Mouse (Mus musculus) CH12.LX (cell line): ENCODE results near the gene Zfp593. TPM values are rescaled to one million over a fixed set of nuclear protein-coding genes. Genes with fewer than 3 reads are reported as not detected.

Experiments
- DNase-seq: peaks from one replicate; pipeline ENCODE4 v3.0.0-alpha.2; 2013; ENCODE audit errors: extremely low read depth
- H3K27ac ChIP-seq: 2 replicates; pipeline ENCODE4 v1.5.1; 2012; ENCODE audit warnings: low read depth, mild to moderate bottlenecking, control low read depth, moderate library complexity; ENCODE audit not compliant: insufficient read depth
- H3K27me3 ChIP-seq: replicated peaks from 2 replicates; pipeline ENCODE3; 2012; ENCODE audit warnings: inconsistent platforms
- H3K36me3 ChIP-seq, 2 experiments: replicated peaks in 1 of 2; 2 replicates each; pipeline versions ENCODE3 to v1.6.1; 2012; ENCODE audit warnings: inconsistent platforms in 1 of 2, low read length in 1 of 2, mild to moderate bottlenecking in 1 of 2, mixed read lengths in 1 of 2, moderate library complexity in 1 of 2; ENCODE audit not compliant: control insufficient read depth in 1 of 2, insufficient read depth in 1 of 2
- H3K4me1 ChIP-seq, 2 experiments: 2 replicates each; pipeline ENCODE4 v1.6.1; 2012; ENCODE audit warnings: inconsistent platforms in 1 of 2, moderate library complexity in 1 of 2; ENCODE audit not compliant: insufficient read depth in 2 of 2, control insufficient read depth in 1 of 2
- H3K4me2 ChIP-seq: 2 replicates; pipeline ENCODE4 v1.6.1; 2012; ENCODE audit warnings: low read depth, mild to moderate bottlenecking, control low read depth; ENCODE audit not compliant: poor library complexity, insufficient read depth, severe bottlenecking
- H3K4me3 ChIP-seq, 3 experiments: fragments of 150-350 bp in 1 of 3; sonication (generic) in 1 of 3; replicated peaks in 1 of 3; 2 replicates each; pipeline versions ENCODE3 to v1.5.1; 2011 to 2012; ENCODE audit warnings: low read depth in 2 of 3, low read length in 2 of 3, mild to moderate bottlenecking in 2 of 3, moderate library complexity in 2 of 3, control low read depth in 1 of 3, improper control_type of control experiment in 1 of 3, inconsistent platforms in 1 of 3, mixed read lengths in 1 of 3; ENCODE audit not compliant: poor library complexity in 1 of 3
- H3K79me2 ChIP-seq: replicated peaks from 2 replicates; pipeline ENCODE4 v1.6.1; 2012; ENCODE audit warnings: mild to moderate bottlenecking, moderate library complexity; ENCODE audit not compliant: control insufficient read depth, poor library complexity, insufficient read depth, severe bottlenecking; ENCODE audit errors: extremely low read depth
- H3K9ac ChIP-seq: 2 replicates; pipeline ENCODE4 v1.6.1; 2012; ENCODE audit warnings: low read depth, mild to moderate bottlenecking, control low read depth, moderate library complexity; ENCODE audit not compliant: insufficient read depth
- H3K9me3 ChIP-seq: replicated peaks from 2 replicates; pipeline ENCODE3; 2012; ENCODE audit warnings: low read length, inconsistent platforms, mixed read lengths
- CTCF ChIP-seq, 2 experiments: IDR thresholded peaks in 1 of 2; conservative IDR thresholded peaks in 1 of 2; 2 replicates each; pipeline ENCODE4 v1.5.1; 2011 to 2012; ENCODE audit warnings: low read depth in 2 of 2, low read length in 2 of 2, improper control_type of control experiment in 1 of 2, inconsistent platforms in 1 of 2, mild to moderate bottlenecking in 1 of 2, moderate library complexity in 1 of 2
- E2F4 ChIP-seq: IDR thresholded peaks from 2 replicates; pipeline ENCODE4 v1.6.1; 2011; ENCODE audit warnings: low read depth, low read length, improper control_type of control experiment; ENCODE audit not compliant: insufficient replicate concordance
- ELF1 ChIP-seq: IDR thresholded peaks from 2 replicates; pipeline ENCODE4 v1.6.1; 2014; ENCODE audit warnings: low read depth, mild to moderate bottlenecking, inconsistent platforms, low read length, improper control_type of control experiment
- ETS1 ChIP-seq: conservative IDR thresholded peaks from 2 replicates; pipeline ENCODE4 v1.6.1; 2012; ENCODE audit warnings: low read depth, mild to moderate bottlenecking, inconsistent platforms, low read length, improper control_type of control experiment, moderate library complexity
- JUN ChIP-seq: IDR thresholded peaks from 2 replicates; pipeline ENCODE4 v1.6.1; 2011; ENCODE audit warnings: low read depth, mild to moderate bottlenecking, low read length, improper control_type of control experiment, moderate library complexity; ENCODE audit not compliant: insufficient read depth
- JUND ChIP-seq: conservative IDR thresholded peaks from 2 replicates; pipeline ENCODE4 v1.6.1; 2011; ENCODE audit warnings: low read depth, low read length, improper control_type of control experiment
- MAZ ChIP-seq: IDR thresholded peaks from 2 replicates; pipeline ENCODE4 v1.6.1; 2012; ENCODE audit warnings: low read depth, mild to moderate bottlenecking, inconsistent platforms, low read length, improper control_type of control experiment, moderate library complexity
- MEF2A ChIP-seq: IDR thresholded peaks from 2 replicates; pipeline ENCODE4 v1.6.1; 2014; ENCODE audit warnings: low read depth, mild to moderate bottlenecking, inconsistent platforms, low read length, improper control_type of control experiment, borderline replicate concordance
- MXI1 ChIP-seq: IDR thresholded peaks from 2 replicates; pipeline ENCODE4 v1.6.1; 2011; ENCODE audit warnings: mild to moderate bottlenecking, low read depth, low read length, improper control_type of control experiment
- MYC ChIP-seq: IDR thresholded peaks from 2 replicates; pipeline ENCODE4 v1.6.1; 2011; ENCODE audit warnings: low read depth, mild to moderate bottlenecking, improper control_type of control experiment, low read length
- NRF1 ChIP-seq: IDR thresholded peaks from 2 replicates; pipeline ENCODE4 v1.6.1; 2014; ENCODE audit warnings: low read depth, mild to moderate bottlenecking, inconsistent platforms, low read length, improper control_type of control experiment, moderate library complexity
- POLR2A ChIP-seq: IDR thresholded peaks from 2 replicates; pipeline ENCODE4 v1.6.1; 2011; ENCODE audit warnings: low read depth, mild to moderate bottlenecking, improper control_type of control experiment, low read length
- POLR2AphosphoS2 ChIP-seq: IDR thresholded peaks from 2 replicates; pipeline ENCODE4 v1.6.1; 2011; ENCODE audit warnings: low read depth, low read length, improper control_type of control experiment
- RCOR1 ChIP-seq: conservative IDR thresholded peaks from 2 replicates; pipeline ENCODE4 v1.6.1; 2012; ENCODE audit warnings: low read depth, mild to moderate bottlenecking, inconsistent platforms, low read length, improper control_type of control experiment
- SIN3A ChIP-seq: IDR thresholded peaks from 2 replicates; pipeline ENCODE4 v1.6.1; 2012; ENCODE audit warnings: low read length, improper control_type of control experiment, inconsistent platforms
- TCF12 ChIP-seq: IDR thresholded peaks from 2 replicates; pipeline ENCODE4 v1.6.1; 2014; ENCODE audit warnings: low read depth, mild to moderate bottlenecking, inconsistent platforms, low read length, improper control_type of control experiment
- UBTF ChIP-seq: IDR thresholded peaks from 2 replicates; pipeline ENCODE4 v1.6.1; 2012; ENCODE audit warnings: low read depth, mild to moderate bottlenecking, inconsistent platforms, low read length, improper control_type of control experiment, moderate library complexity
- ZC3H11A ChIP-seq: IDR thresholded peaks from 2 replicates; pipeline ENCODE4 v1.6.1; 2012; ENCODE audit warnings: low read depth, mild to moderate bottlenecking, inconsistent platforms, low read length, improper control_type of control experiment
- ZNF384 ChIP-seq: IDR thresholded peaks from 2 replicates; pipeline ENCODE4 v1.6.1; 2012; ENCODE audit warnings: low read depth, low read length, improper control_type of control experiment, inconsistent platforms
- dilution Hi-C: fragments of 300-500 bp; cut with MboI; formaldehyde crosslinking; loops from 2 replicates; pipeline ENCODE4 v1.14.3; 2020; ENCODE audit warnings: low sequenced_read_pairs; ENCODE audit not compliant: extremely low pct_unique_long_range_greater_than_20kb, extremely low pct_ligation_motif_present
- in situ Hi-C: fragments of 300-500 bp; cut with MboI; formaldehyde crosslinking; loops from 3 replicates; pipeline ENCODE4 v1.14.3; 2019; ENCODE audit warnings: low sequenced_read_pairs, low pct_ligation_motif_present, low pct_unique_long_range_greater_than_20kb, mixed read lengths
- polyA plus RNA-seq: library from polyadenylated mRNA; unstranded; fragments of >175 nt; gene quantifications from 2 replicates; pipeline ENCODE4 v1.2.1, GENCODE M21; 2012; ENCODE audit warnings: low read depth; ENCODE audit not compliant: insufficient read length
- total RNA-seq, 2 experiments: library from RNA; depleted of rRNA; stranded (reverse); fragments of 300-350 nt in 1 of 2; fragments of >200 nt in 1 of 2; gene quantifications; 2 replicates each; pipeline ENCODE4 v1.2.3; 2012 to 2014

Zfp593 gene
- total and polyA plus RNA-seq, 3 experiments, result 28.9 to 34.7 (median 29.1) TPM

GRCm38 (mm10) chr4:134251241-134252130 is 6.1 kb upstream of the Zfp593 start:
- no peak for DNase-seq
- Histone ChIP-seq H3K4me2 (no peak overlapping the region), H3K4me1 (peaks cover 3 to 5% of the 10 kb centered on the region in 2 experiments; a peak in 3 of 4 replicates), H3K9ac (no peak overlapping the region), H3K36me3 (no peaks in the 10 kb centered on the region), H3K27ac (no peak overlapping the region), H3K4me3 (no peak overlapping the region), H3K27me3 (peaks cover 83% of the 10 kb centered on the region), H3K79me2 (no peaks in the 10 kb centered on the region), H3K9me3 (peaks cover 12% of the 10 kb centered on the region)
- TF ChIP-seq MXI1, result no peak
- no peak for TF ChIP-seq MAZ
- TF ChIP-seq E2F4, result no peak
- TF ChIP-seq MEF2A, result no peak
- TF ChIP-seq POLR2A, result no peak
- no peak for TF ChIP-seq POLR2AphosphoS2
- no peak for TF ChIP-seq SIN3A
- no peak for TF ChIP-seq TCF12
- no peak for TF ChIP-seq ELF1
- no peak for TF ChIP-seq MYC
- no peak for TF ChIP-seq CTCF (conservative IDR thresholded peaks at IDR 0.05 in 1 of 2, IDR thresholded peaks at IDR 0.05 in 1 of 2; ENCODE audit: low read depth in 2 of 2, low read length in 2 of 2)
- no peak for TF ChIP-seq JUND
- TF ChIP-seq JUN, result no peak
- no peak for TF ChIP-seq UBTF
- TF ChIP-seq NRF1, result no peak
- no peak for TF ChIP-seq ZC3H11A
- no peak for TF ChIP-seq ETS1
- TF ChIP-seq ZNF384, result no peak
- no peak for TF ChIP-seq RCOR1
- dilution Hi-C loops (no loop called here), in situ Hi-C loops (loop anchor here (25.0 kb wide), 1 partner anchor 236 kb away; the partner anchor contains the start of gene Paqr7)

DNA sequence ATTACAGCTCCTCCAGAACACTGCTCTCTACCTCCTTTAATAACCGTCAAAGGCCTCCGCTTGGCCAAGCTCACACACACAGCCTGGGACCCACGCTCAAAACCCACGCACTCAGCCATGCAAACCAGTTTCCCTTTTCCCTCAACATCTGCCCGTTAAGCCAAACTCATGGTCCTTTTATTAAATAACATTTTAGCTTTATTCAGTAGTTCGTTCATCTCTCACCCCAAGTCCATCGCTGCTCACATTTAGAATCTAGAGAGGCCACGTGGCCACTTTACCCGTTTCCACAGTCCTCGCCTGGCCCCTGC is 5.5 kb upstream of the Zfp593 start:
- H3K36me3 ChIP-seq, result no peaks in the 10 kb centered on the region
- H3K27me3 ChIP-seq, result peaks cover 89% of the 10 kb centered on the region
- no peak overlapping the region for H3K9ac ChIP-seq
- no peak for DNase-seq
- in situ Hi-C loops (loop anchor here (25.0 kb wide), 1 partner anchor 236 kb away; the partner anchor contains the start of gene Paqr7), dilution Hi-C loops (no loop called here)
- no peak overlapping the region for H3K27ac ChIP-seq
- no peak for TF ChIP-seq ELF1
- H3K4me3 ChIP-seq, result no peak overlapping the region
- H3K9me3 ChIP-seq, result peaks cover 12% of the 10 kb centered on the region
- H3K4me2 ChIP-seq, result no peak overlapping the region
- H3K79me2 ChIP-seq, result no peaks in the 10 kb centered on the region
- peaks cover 0 to 9% of the 10 kb centered on the region in 2 experiments; a peak in 1 of 4 replicates for H3K4me1 ChIP-seq
